Mouse (Mus musculus): ENCODE data around the gene Zfp653. TPM values are rescaled to one million over a fixed set of nuclear protein-coding genes. Genes with fewer than 3 reads are reported as not detected.
"Not testable (repeated sequence)": the region's sequence is repeated elsewhere in the genome, so short reads cannot be mapped to it uniquely, and the experiment has no call there.

Gene Zfp653
- polyA plus RNA-seq, 1 experiment = 13.2 TPM

- Histone ChIP-seq H3K27ac (ENCODE audit: insufficient read depth, low read depth, low read length) (no peak overlapping the region), H3K4me1 (ENCODE audit: control insufficient read depth, insufficient read depth, insufficient read length, low read length) (no peaks in the 10 kb centered on the region), H3K27me3 (ENCODE audit: control insufficient read depth, insufficient read depth, low read length) (no peaks in the 10 kb centered on the region), H3K4me3 (ENCODE audit: low read depth, low read length) (no peak overlapping the region), H3K36me3 (ENCODE audit: control insufficient read depth, insufficient read depth, low read length) (no peaks in the 10 kb centered on the region)
- TF ChIP-seq CTCF (IDR thresholded peaks at IDR 0.05; ENCODE audit: extremely low read depth, insufficient read length, insufficient replicate concordance, low read depth, low read length) (no peak), POLR2A (IDR thresholded peaks at IDR 0.05; ENCODE audit: low read depth, low read length) (no peak)
- 87% methylated on average over 2 of the region's 2 CpGs for WGBS
Observed at GRCm38 (mm10) chr9:22087034-22087618, 15.9 kb upstream of the Zfp653 start.

GRCm38 (mm10) chr9:22086012-22086411 is 14.8 kb upstream of the Zfp653 start:
- no peak for TF ChIP-seq CTCF (IDR thresholded peaks at IDR 0.05; ENCODE audit: extremely low read depth, insufficient read length, insufficient replicate concordance, low read depth, low read length)
- no peak for TF ChIP-seq POLR2A (IDR thresholded peaks at IDR 0.05; ENCODE audit: low read depth, low read length)
- H3K36me3 ChIP-seq (ENCODE audit: control insufficient read depth, insufficient read depth, low read length) = no peaks in the 10 kb centered on the region
- H3K27me3 ChIP-seq (ENCODE audit: control insufficient read depth, insufficient read depth, low read length) = no peaks in the 10 kb centered on the region
- H3K4me1 ChIP-seq (ENCODE audit: control insufficient read depth, insufficient read depth, insufficient read length, low read length) = no peaks in the 10 kb centered on the region
- WGBS = 74% methylated on average over 6 of the region's 6 CpGs
- H3K4me3 ChIP-seq (ENCODE audit: low read depth, low read length) = peak overlapping the region; percentile 76
- H3K27ac ChIP-seq (ENCODE audit: insufficient read depth, low read depth, low read length) = peak overlapping the region; percentile 61; the same call in 1 of the 2 replicates

- Histone ChIP-seq H3K36me3 (ENCODE audit: control insufficient read depth, insufficient read depth, low read length) (0 out of 2 replicates have a peak, but pooled peaks cover 3% of the 10 kb centered on the region), H3K27me3 (ENCODE audit: control insufficient read depth, insufficient read depth, low read length) (no peaks in the 10 kb centered on the region), H3K4me3 (ENCODE audit: low read depth, low read length) (peak within 1 kb of the TSS; percentile 76), H3K27ac (ENCODE audit: insufficient read depth, low read depth, low read length) (peak within 1 kb of the TSS; percentile 61), H3K4me1 (ENCODE audit: control insufficient read depth, insufficient read depth, insufficient read length, low read length) (no peaks in the 10 kb centered on the region)
- under 1% methylated on average over 48 of the region's 48 CpGs for WGBS
- TF ChIP-seq CTCF (IDR thresholded peaks at IDR 0.05; ENCODE audit: extremely low read depth, insufficient read length, insufficient replicate concordance, low read depth, low read length) (no peak), POLR2A (IDR thresholded peaks at IDR 0.05; ENCODE audit: low read depth, low read length) (peak; percentile 85)
Observed at GRCm38 (mm10) chr9:22085022-22085834, 14.1 kb upstream of the Zfp653 start, which contains the start of gene Ecsit. TSS of gene Ecsit (minus strand) at chr9:22085438.

GRCm38 (mm10) chr9:22084667-22085021 is 13.5 kb upstream of the Zfp653 start:
- Histone ChIP-seq H3K4me3 (ENCODE audit: low read depth, low read length) (peak overlapping the region; percentile 76), H3K4me1 (ENCODE audit: control insufficient read depth, insufficient read depth, insufficient read length, low read length) (no peaks in the 10 kb centered on the region), H3K27ac (ENCODE audit: insufficient read depth, low read depth, low read length) (peak overlapping the region; percentile 36; the same call in 1 of the 2 replicates), H3K27me3 (ENCODE audit: control insufficient read depth, insufficient read depth, low read length) (no peaks in the 10 kb centered on the region), H3K36me3 (ENCODE audit: control insufficient read depth, insufficient read depth, low read length) (0 out of 2 replicates have a peak, but pooled peaks cover 6% of the 10 kb centered on the region)
- 10% methylated on average over 4 of the region's 4 CpGs for WGBS
- no peak for TF ChIP-seq CTCF (IDR thresholded peaks at IDR 0.05; ENCODE audit: extremely low read depth, insufficient read length, insufficient replicate concordance, low read depth, low read length)

GRCm38 (mm10) chr9:22076223-22076622 is 5.0 kb upstream of the Zfp653 start:
- 93% methylated on average over 23 of the region's 23 CpGs for WGBS
- no peak for TF ChIP-seq POLR2A (IDR thresholded peaks at IDR 0.05; ENCODE audit: low read depth, low read length)
- TF ChIP-seq CTCF (IDR thresholded peaks at IDR 0.05; ENCODE audit: extremely low read depth, insufficient read length, insufficient replicate concordance, low read depth, low read length) = no peak
- Histone ChIP-seq H3K4me3 (ENCODE audit: low read depth, low read length) (no peak overlapping the region), H3K36me3 (ENCODE audit: control insufficient read depth, insufficient read depth, low read length) (peaks cover 24% of the 10 kb centered on the region; the same call in 1 of the 2 replicates), H3K27ac (ENCODE audit: insufficient read depth, low read depth, low read length) (no peak overlapping the region), H3K4me1 (ENCODE audit: control insufficient read depth, insufficient read depth, insufficient read length, low read length) (no peaks in the 10 kb centered on the region), H3K27me3 (ENCODE audit: control insufficient read depth, insufficient read depth, low read length) (no peaks in the 10 kb centered on the region)

GRCm38 (mm10) chr9:22075778-22076177 is 4.6 kb upstream of the Zfp653 start:
- H3K4me1 ChIP-seq (ENCODE audit: control insufficient read depth, insufficient read depth, insufficient read length, low read length); H3K27me3 ChIP-seq (ENCODE audit: control insufficient read depth, insufficient read depth, low read length); H3K27ac ChIP-seq (ENCODE audit: insufficient read depth, low read depth, low read length); H3K4me3 ChIP-seq (ENCODE audit: low read depth, low read length): not testable (repeated sequence)
- peaks cover 24% of the 10 kb centered on the region; the same call in 1 of the 2 replicates for H3K36me3 ChIP-seq (ENCODE audit: control insufficient read depth, insufficient read depth, low read length)
- WGBS = 80% methylated on average over 5 of the region's 5 CpGs

GRCm38 (mm10) chr9:22072276-22072675 is 1.1 kb upstream of the Zfp653 start:
- Histone ChIP-seq H3K4me1 (ENCODE audit: control insufficient read depth, insufficient read depth, insufficient read length, low read length) (peaks cover 3% of the 10 kb centered on the region; the same call in 1 of the 2 replicates), H3K27ac (ENCODE audit: insufficient read depth, low read depth, low read length) (no peak overlapping the region), H3K27me3 (ENCODE audit: control insufficient read depth, insufficient read depth, low read length) (no peaks in the 10 kb centered on the region), H3K4me3 (ENCODE audit: low read depth, low read length) (no peak overlapping the region), H3K36me3 (ENCODE audit: control insufficient read depth, insufficient read depth, low read length) (peaks cover 15% of the 10 kb centered on the region; the same call in 1 of the 2 replicates)
- WGBS = 87% methylated on average over 4 of the region's 4 CpGs
- no peak for TF ChIP-seq POLR2A (IDR thresholded peaks at IDR 0.05; ENCODE audit: low read depth, low read length)
- no peak for TF ChIP-seq CTCF (IDR thresholded peaks at IDR 0.05; ENCODE audit: extremely low read depth, insufficient read length, insufficient replicate concordance, low read depth, low read length)

Measured in small intestine, adult 2 months (tissue).